Mouse (Mus musculus) liver, embryonic 12.5 days (tissue): Measurements from ENCODE around the gene Tlnrd1. TPM values are rescaled to one million over a fixed set of nuclear protein-coding genes. Genes with fewer than 3 reads are reported as not detected.

Experiments used
- ATAC-seq: fragments of 200-750 bp; cut with Nextera tagmentation; 2 replicates; pipeline ENCODE4 v1.8.0; 2017; ENCODE audit warnings: moderate number of reproducible peaks, mild to moderate bottlenecking, moderate library complexity
- H3K27ac ChIP-seq: fragments of 300-500 bp; sonication (generic); 2 replicates; pipeline ENCODE4 v1.5.1; 2016; ENCODE audit warnings: mild to moderate bottlenecking
- H3K27me3 ChIP-seq: fragments of 300-500 bp; sonication (generic); replicated peaks from 2 replicates; pipeline ENCODE4 v1.6.1; 2016; ENCODE audit warnings: mild to moderate bottlenecking, moderate library complexity
- H3K36me3 ChIP-seq: fragments of 300-500 bp; sonication (generic); 2 replicates; pipeline ENCODE4 v1.6.1; 2016; ENCODE audit warnings: mild to moderate bottlenecking, moderate library complexity
- H3K4me1 ChIP-seq: fragments of 300-500 bp; sonication (generic); 2 replicates; pipeline ENCODE4 v1.6.1; 2016
- H3K4me2 ChIP-seq: fragments of 300-500 bp; sonication (generic); 2 replicates; pipeline ENCODE4 v1.6.1; 2016; ENCODE audit warnings: mild to moderate bottlenecking, moderate library complexity
- H3K4me3 ChIP-seq: fragments of 300-500 bp; sonication (generic); 2 replicates; pipeline ENCODE4 v1.5.1; 2016; ENCODE audit warnings: mild to moderate bottlenecking, moderate library complexity
- H3K9ac ChIP-seq: fragments of 300-500 bp; sonication (generic); 2 replicates; pipeline ENCODE4 v1.6.1; 2016; ENCODE audit warnings: mild to moderate bottlenecking, moderate library complexity
- H3K9me3 ChIP-seq: fragments of 300-500 bp; sonication (generic); replicated peaks from 2 replicates; pipeline ENCODE4 v1.6.1; 2016; ENCODE audit warnings: mild to moderate bottlenecking, moderate library complexity
- WGBS: fragments of 180-500 bp; shearing (Covaris S2); methylation state at CpG from one replicate; pipeline ENCODE4 v1.1.7; 2016; ENCODE audit not compliant: insufficient replicate concordance; 5-methylcytosine and 5-hydroxymethylcytosine counted together
- polyA plus RNA-seq: library from polyadenylated mRNA; unstranded; fragments of >200 nt; fragmentation: Nextera tagmentation; extraction: Ambion mirVana; gene quantifications from 2 replicates; pipeline ENCODE4 v1.2.1, GENCODE M21; 2016

Tlnrd1 gene
- polyA plus RNA-seq = 21.7 and 23.1 TPM in 2 replicates

GRCm38 (mm10) chr7:83884021-83884658 lies at the start of gene Tlnrd1, which contains the start of gene Mesd:
Gene Tlnrd1 (minus strand): TSS chr7:83884305.
Gene Mesd (plus strand): TSS chr7:83884466.
- peak; percentile 61 for ATAC-seq
- Histone ChIP-seq H3K4me3 (peak within 1 kb of the TSS; percentile 94), H3K27ac (peak within 1 kb of the TSS; percentile 99), H3K9ac (peak within 1 kb of the TSS; percentile 98), H3K9me3 (no peaks in the 10 kb centered on the region), H3K36me3 (peaks cover 35% of the 10 kb centered on the region), H3K27me3 (no peaks in the 10 kb centered on the region), H3K4me2 (peak within 1 kb of the TSS; percentile 96), H3K4me1 (peaks cover 80% of the 10 kb centered on the region)
- 1% methylated on average over 63 of the region's 69 CpGs for WGBS

GRCm38 (mm10) chr7:83921637-83922036 lies 37.5 kb upstream of the Tlnrd1 start:
- Histone ChIP-seq H3K4me3 (no peak overlapping the region), H3K9me3 (no peaks in the 10 kb centered on the region), H3K27ac (no peak overlapping the region), H3K9ac (no peak overlapping the region), H3K4me1 (no peaks in the 10 kb centered on the region), H3K36me3 (no peaks in the 10 kb centered on the region), H3K27me3 (no peaks in the 10 kb centered on the region; the same call in 1 of the 2 replicates), H3K4me2 (no peak overlapping the region)
- ATAC-seq = no peak
- WGBS = 46% methylated on average over 3 of the region's 3 CpGs

GRCm38 (mm10) chr7:83920241-83920640 lies 36.1 kb upstream of the Tlnrd1 start:
- no peak for ATAC-seq
- 48% methylated on average over 4 of the region's 4 CpGs for WGBS
- Histone ChIP-seq H3K9ac (no peak overlapping the region), H3K27me3 (no peaks in the 10 kb centered on the region; the same call in 1 of the 2 replicates), H3K27ac (no peak overlapping the region), H3K4me3 (no peak overlapping the region), H3K9me3 (no peaks in the 10 kb centered on the region), H3K36me3 (no peaks in the 10 kb centered on the region), H3K4me1 (no peaks in the 10 kb centered on the region), H3K4me2 (no peak overlapping the region)

DNA sequence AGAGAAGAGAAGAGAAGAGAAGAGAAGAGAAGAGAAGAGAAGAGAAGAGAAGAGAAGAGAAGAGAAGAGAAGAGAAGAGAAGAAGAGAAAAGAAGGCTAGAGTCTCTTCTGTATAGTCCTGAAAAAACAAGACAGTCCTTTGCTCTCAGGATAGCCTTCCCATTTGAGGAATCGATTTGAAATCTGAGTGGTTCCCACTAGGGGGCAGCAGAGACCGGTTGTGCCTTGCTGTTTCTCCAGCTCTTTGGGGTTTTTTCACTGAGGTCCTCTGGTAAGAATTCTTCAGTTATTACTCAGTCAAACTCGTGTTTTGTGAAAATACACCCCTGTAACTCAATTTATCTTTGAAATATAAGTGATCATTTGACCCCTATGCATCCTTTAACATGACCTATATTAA lies 30.5 kb upstream of the Tlnrd1 start:
- Histone ChIP-seq H3K36me3 (no peaks in the 10 kb centered on the region), H3K4me1 (no peaks in the 10 kb centered on the region), H3K9me3 (no peaks in the 10 kb centered on the region), H3K9ac (no peak overlapping the region), H3K27ac (no peak overlapping the region), H3K4me3 (no peak overlapping the region), H3K4me2 (no peak overlapping the region), H3K27me3 (no peaks in the 10 kb centered on the region; the same call in 1 of the 2 replicates)
- ATAC-seq = no peak
- 0% methylated on average over 3 of the region's 3 CpGs for WGBS

- Histone ChIP-seq H3K9ac (no peak overlapping the region), H3K27me3 (no peaks in the 10 kb centered on the region; the same call in 1 of the 2 replicates), H3K9me3 (no peaks in the 10 kb centered on the region), H3K27ac (no peak overlapping the region), H3K4me1 (no peaks in the 10 kb centered on the region), H3K36me3 (no peaks in the 10 kb centered on the region), H3K4me2 (no peak overlapping the region), H3K4me3 (no peak overlapping the region)
- WGBS = 61% methylated on average over 9 of the region's 9 CpGs
- ATAC-seq = no peak
Measured at GRCm38 (mm10) chr7:83913995-83914394, 29.9 kb upstream of the Tlnrd1 start.

DNA sequence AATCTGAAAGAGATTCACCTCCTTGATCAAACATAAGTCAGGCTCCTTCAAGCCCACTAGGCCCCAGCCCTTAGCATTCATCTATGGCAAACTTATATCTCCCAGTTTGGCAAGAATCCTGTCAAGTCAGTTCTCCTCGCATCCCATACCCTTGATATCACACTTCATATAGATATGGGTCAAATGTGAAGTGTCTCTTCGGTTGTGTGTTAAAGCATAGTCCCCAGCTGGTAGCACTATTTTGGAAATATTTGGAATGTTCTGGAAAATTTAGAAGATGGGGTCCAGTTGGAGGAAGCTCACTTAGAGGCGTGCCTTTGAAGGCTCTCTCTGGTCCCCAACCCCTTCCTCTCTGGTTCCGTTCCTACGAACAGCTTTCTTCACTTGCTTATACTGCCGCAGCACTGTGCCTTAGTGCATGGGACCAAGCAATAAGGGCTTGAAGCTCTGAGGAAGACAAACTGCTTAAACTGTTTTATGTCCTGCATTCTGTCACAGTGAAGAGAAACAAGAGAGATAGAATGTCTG lies 29.4 kb upstream of the Tlnrd1 start:
- Histone ChIP-seq H3K4me2 (no peak overlapping the region), H3K9ac (no peak overlapping the region), H3K4me1 (no peaks in the 10 kb centered on the region), H3K27me3 (no peaks in the 10 kb centered on the region; the same call in 1 of the 2 replicates), H3K27ac (no peak overlapping the region), H3K9me3 (no peaks in the 10 kb centered on the region), H3K36me3 (no peaks in the 10 kb centered on the region), H3K4me3 (no peak overlapping the region)
- 75% methylated on average over 6 of the region's 6 CpGs for WGBS
- no peak for ATAC-seq

- 36% methylated on average over 3 of the region's 3 CpGs for WGBS
Measured at GRCm38 (mm10) chr7:83911909-83912308, 27.8 kb upstream of the Tlnrd1 start.

DNA sequence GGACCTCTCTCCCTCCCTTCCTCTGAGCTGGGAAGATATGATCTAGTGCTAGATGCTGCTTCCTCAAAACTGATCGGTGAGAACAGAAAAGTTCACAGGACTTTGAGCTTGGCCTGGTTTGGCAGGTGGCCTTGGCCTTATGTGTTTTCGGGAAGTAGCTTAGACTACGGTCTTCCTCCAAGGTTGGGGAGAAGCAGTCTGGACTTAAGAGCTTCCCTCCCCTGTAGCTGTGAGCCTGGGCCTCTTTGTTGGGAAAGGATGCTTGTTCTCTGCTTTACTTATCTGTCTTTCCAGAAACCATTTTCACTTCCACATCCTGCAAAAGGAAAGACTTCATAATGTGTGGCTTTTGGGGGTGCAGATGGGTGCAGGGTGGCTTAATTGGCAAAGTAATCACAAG lies 20.7 kb upstream of the Tlnrd1 start:
- H3K4me1 ChIP-seq = peaks cover 17% of the 10 kb centered on the region
- ATAC-seq = no peak
- H3K4me2 ChIP-seq = no peak overlapping the region
- peaks cover 27% of the 10 kb centered on the region for H3K36me3 ChIP-seq
- no peak overlapping the region for H3K4me3 ChIP-seq
- H3K27ac ChIP-seq = no peak overlapping the region
- 40% methylated on average over 3 of the region's 3 CpGs for WGBS
- H3K27me3 ChIP-seq = no peaks in the 10 kb centered on the region
- no peak overlapping the region for H3K9ac ChIP-seq
- no peaks in the 10 kb centered on the region for H3K9me3 ChIP-seq

More at GRCm38 (mm10) chr7:83911909-83912308, 27.8 kb upstream of the Tlnrd1 start:
- H3K27ac ChIP-seq = no peak overlapping the region
- H3K4me1 ChIP-seq = no peaks in the 10 kb centered on the region
- ATAC-seq = no peak
- no peaks in the 10 kb centered on the region for H3K27me3 ChIP-seq
- no peaks in the 10 kb centered on the region for H3K36me3 ChIP-seq
- H3K4me3 ChIP-seq = no peak overlapping the region
- no peaks in the 10 kb centered on the region for H3K9me3 ChIP-seq
- no peak overlapping the region for H3K9ac ChIP-seq
- no peak overlapping the region for H3K4me2 ChIP-seq

- Histone ChIP-seq H3K4me1 (peaks cover 39% of the 10 kb centered on the region), H3K27me3 (no peaks in the 10 kb centered on the region), H3K27ac (no peak overlapping the region), H3K9ac (no peak overlapping the region), H3K4me3 (no peak overlapping the region), H3K4me2 (no peak overlapping the region), H3K36me3 (peaks cover 50% of the 10 kb centered on the region), H3K9me3 (no peaks in the 10 kb centered on the region)
- WGBS = 63% methylated on average over 5 of the region's 5 CpGs
- no peak for ATAC-seq
Measured at GRCm38 (mm10) chr7:83902296-83903145, 18.4 kb upstream of the Tlnrd1 start.

DNA sequence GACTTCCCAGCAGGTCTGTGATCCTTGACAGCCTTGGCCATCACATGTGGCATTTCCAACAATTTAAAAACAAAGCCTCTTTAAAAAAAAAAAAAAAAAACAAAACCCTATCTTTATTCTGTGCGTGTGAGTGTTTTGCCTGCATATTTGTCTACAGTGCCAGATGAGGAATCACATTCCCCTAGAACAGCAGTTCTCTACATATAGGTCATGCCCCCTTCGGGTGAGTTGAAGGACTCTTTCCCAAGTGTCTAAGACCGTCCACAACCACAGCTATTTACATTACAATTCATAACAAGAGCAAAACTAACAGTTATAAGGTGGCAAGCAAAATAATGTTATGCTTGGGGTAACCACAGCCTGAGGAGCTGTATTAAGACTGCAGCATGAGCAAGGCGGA lies 17.3 kb upstream of the Tlnrd1 start:
- H3K4me1 ChIP-seq = peaks cover 49% of the 10 kb centered on the region
- H3K4me3 ChIP-seq = no peak overlapping the region
- no peak for ATAC-seq
- H3K36me3 ChIP-seq = peaks cover 60% of the 10 kb centered on the region
- no peak overlapping the region for H3K27ac ChIP-seq
- H3K9me3 ChIP-seq = no peaks in the 10 kb centered on the region
- no peak overlapping the region for H3K4me2 ChIP-seq
- WGBS = 87% methylated on average over 4 of the region's 4 CpGs
- no peak overlapping the region for H3K9ac ChIP-seq
- no peaks in the 10 kb centered on the region for H3K27me3 ChIP-seq

DNA sequence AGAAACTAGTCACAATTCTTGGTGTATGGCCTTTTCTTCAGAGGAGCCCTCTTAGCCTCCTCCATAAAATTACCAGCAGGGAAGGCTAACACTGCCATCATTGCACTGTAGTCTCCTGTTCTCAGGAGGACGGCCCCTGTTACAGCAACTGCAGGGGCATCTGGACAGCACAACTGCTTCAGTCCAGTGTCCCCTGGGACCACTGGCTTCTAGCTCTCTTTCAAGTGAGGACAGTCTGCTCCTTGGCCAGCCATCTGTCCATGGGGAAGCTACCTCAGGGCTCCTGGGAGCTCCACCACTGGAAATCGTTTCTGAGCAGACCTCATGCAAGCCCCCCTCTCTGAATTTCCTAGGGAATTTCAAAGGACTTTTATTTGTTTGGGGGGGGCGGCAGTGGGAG lies 16.4 kb upstream of the Tlnrd1 start:
- Histone ChIP-seq H3K27me3 (no peaks in the 10 kb centered on the region), H3K9ac (no peak overlapping the region), H3K4me1 (peaks cover 58% of the 10 kb centered on the region), H3K4me3 (no peak overlapping the region), H3K9me3 (no peaks in the 10 kb centered on the region), H3K36me3 (peaks cover 69% of the 10 kb centered on the region), H3K4me2 (no peak overlapping the region), H3K27ac (no peak overlapping the region)
- ATAC-seq = no peak
- WGBS = 77% methylated on average over 3 of the region's 3 CpGs

DNA sequence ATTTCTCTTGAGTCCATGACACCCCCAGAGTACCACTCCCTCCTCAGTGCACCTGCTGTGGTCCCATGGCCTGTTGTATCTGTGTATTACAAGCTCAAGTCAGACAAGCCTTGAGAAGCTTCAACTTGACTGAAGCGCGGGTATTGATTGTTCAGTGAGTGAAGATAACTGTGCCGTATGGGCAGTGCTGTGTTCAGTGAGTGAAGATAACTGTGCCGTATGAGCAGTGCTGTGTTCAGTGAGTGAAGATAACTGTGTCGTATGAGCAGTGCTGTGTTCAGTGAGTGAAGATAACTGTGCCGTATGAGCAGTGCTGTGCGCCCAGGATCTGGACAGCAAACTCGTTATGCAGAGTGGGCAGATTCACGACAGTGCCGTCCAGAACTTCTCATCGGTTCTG lies 14.2 kb upstream of the Tlnrd1 start:
- peaks cover 82% of the 10 kb centered on the region for H3K36me3 ChIP-seq
- H3K27ac ChIP-seq = peak overlapping the region; percentile 91
- peak overlapping the region; percentile 56 for H3K4me2 ChIP-seq
- H3K4me1 ChIP-seq = peaks cover 72% of the 10 kb centered on the region
- peak; percentile 97 for ATAC-seq
- no peaks in the 10 kb centered on the region for H3K27me3 ChIP-seq
- no peaks in the 10 kb centered on the region for H3K9me3 ChIP-seq
- H3K9ac ChIP-seq = peak overlapping the region; percentile 52
- WGBS = 22% methylated on average over 11 of the region's 11 CpGs
- peak overlapping the region; percentile 6; the same call in 1 of the 2 replicates for H3K4me3 ChIP-seq
